Mouse (Mus musculus): ENCODE results near the gene Ndufb5. TPM values are rescaled to one million over a fixed set of nuclear protein-coding genes. Genes with fewer than 3 reads are reported as not detected.
"Not testable (repeated sequence)": the region's sequence is repeated elsewhere in the genome, so short reads cannot be mapped to it uniquely, and the experiment has no call there.

Ndufb5 gene
- polyA plus RNA-seq, 1 experiment: 137 TPM

GRCm38 (mm10) chr3:32704632-32705031 is 32.2 kb upstream of the Ndufb5 start:
- not testable (repeated sequence) for H3ac ChIP-seq (ENCODE audit: control insufficient read depth, insufficient read length, low read depth); H3K27me3 ChIP-seq (ENCODE audit: control insufficient read depth, insufficient read depth, insufficient read length)

DNA sequence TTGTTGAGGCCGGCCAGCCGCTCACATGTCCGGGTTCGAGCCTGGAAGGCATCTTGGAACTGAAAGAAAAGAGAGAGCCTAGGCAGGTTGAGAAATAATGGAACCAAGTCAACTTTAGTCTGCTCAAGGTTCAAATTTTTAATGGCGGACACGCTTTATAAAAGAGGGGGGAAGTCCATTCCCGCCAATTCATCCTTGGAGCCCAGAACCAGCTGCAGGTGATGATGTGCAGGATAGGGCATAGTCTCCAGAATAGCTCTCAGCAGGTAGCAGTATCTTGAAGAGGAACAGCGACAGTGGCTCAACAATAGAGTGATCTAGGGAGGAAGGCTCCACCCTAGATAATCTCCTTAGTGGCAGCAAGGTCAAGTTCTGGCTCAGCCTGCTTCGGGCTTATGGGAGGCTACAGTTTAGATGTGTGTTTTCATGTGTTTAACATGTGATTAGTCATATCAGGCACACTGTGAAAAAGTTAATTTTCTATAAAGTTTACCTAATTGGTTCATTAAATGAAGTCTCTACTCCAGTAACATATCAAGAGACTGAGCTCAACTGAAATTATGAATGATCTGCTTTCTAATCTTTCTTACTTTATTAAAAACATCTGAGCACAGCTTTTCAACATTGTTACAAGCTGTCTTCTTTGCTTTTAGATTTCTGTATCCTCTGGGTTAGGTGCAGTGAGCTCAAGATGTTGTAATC is 31.0 kb upstream of the Ndufb5 start, which contains the start of gene Actl6a:
Gene Actl6a, plus strand, starts transcription at position 652 of the 702 bp plus-strand sequence.
- H3K79me3 ChIP-seq (ENCODE audit: low read depth): peaks cover 17% of the 10 kb centered on the region
- not testable (repeated sequence) for H3K27me3 ChIP-seq (ENCODE audit: control insufficient read depth, insufficient read depth, insufficient read length); H3ac ChIP-seq (ENCODE audit: control insufficient read depth, insufficient read length, low read depth); H3K36me3 ChIP-seq (ENCODE audit: control insufficient read depth, insufficient read depth); H3K4me3 ChIP-seq (ENCODE audit: insufficient read depth, poor library complexity, severe bottlenecking)
- H3K79me2 ChIP-seq (ENCODE audit: control insufficient read depth, insufficient read depth): peaks cover 21% of the 10 kb centered on the region

More at GRCm38 (mm10) chr3:32704632-32705031, 32.2 kb upstream of the Ndufb5 start:
- not testable (repeated sequence) for H3K36me3 ChIP-seq (ENCODE audit: control insufficient read depth, insufficient read depth); H3K4me3 ChIP-seq (ENCODE audit: insufficient read depth, poor library complexity, severe bottlenecking); H3K79me2 ChIP-seq (ENCODE audit: control insufficient read depth, insufficient read depth); H3K79me3 ChIP-seq (ENCODE audit: low read depth)
- TF ChIP-seq MYOD1 (IDR thresholded peaks at IDR 0.05; ENCODE audit: control insufficient read depth, insufficient read length, low read depth): peak; percentile 78

DNA sequence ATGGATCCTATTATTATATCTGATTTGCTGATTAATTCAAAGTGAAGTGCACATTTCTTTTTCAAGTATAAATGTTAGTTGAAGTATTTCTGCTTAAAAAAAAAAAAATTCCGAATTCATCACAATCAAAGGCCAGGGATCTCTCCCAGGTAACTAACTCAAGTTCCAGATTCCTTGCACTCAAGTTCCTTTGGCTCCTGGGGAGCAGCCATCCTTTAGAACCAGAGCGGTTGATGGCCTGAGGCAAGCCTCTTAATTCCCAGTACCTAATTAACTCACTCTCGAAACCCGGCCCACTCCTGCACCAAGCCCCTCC is 28.8 kb upstream of the Ndufb5 start:
- Histone ChIP-seq H3ac (ENCODE audit: control insufficient read depth, insufficient read length, low read depth) (no peak overlapping the region), H3K36me3 (ENCODE audit: control insufficient read depth, insufficient read depth) (peaks cover 22% of the 10 kb centered on the region), H3K27me3 (ENCODE audit: control insufficient read depth, insufficient read depth, insufficient read length) (no peaks in the 10 kb centered on the region), H3K79me2 (ENCODE audit: control insufficient read depth, insufficient read depth) (peaks cover 44% of the 10 kb centered on the region), H3K79me3 (ENCODE audit: low read depth) (peaks cover 35% of the 10 kb centered on the region), H3K4me3 (ENCODE audit: insufficient read depth, poor library complexity, severe bottlenecking) (peak overlapping the region; percentile 21)
- TF ChIP-seq CTCF (IDR thresholded peaks at IDR 0.05; ENCODE audit: control insufficient read depth, insufficient read depth, insufficient read length) (no peak), MAX (IDR thresholded peaks at IDR 0.05) (no peak), FOSL1 (IDR thresholded peaks at IDR 0.05; ENCODE audit: insufficient read depth, low read length, poor library complexity, severe bottlenecking) (no peak), USF1 (IDR thresholded peaks at IDR 0.05; ENCODE audit: low read depth) (no peak), CEBPB (IDR thresholded peaks at IDR 0.05; ENCODE audit: low read depth) (no peak), MYOD1 (IDR thresholded peaks at IDR 0.05; ENCODE audit: control insufficient read depth, insufficient read length, low read depth) (no peak), MYOG (IDR thresholded peaks at IDR 0.05; ENCODE audit: control insufficient read depth, extremely low read depth, insufficient read length) (no peak)

DNA sequence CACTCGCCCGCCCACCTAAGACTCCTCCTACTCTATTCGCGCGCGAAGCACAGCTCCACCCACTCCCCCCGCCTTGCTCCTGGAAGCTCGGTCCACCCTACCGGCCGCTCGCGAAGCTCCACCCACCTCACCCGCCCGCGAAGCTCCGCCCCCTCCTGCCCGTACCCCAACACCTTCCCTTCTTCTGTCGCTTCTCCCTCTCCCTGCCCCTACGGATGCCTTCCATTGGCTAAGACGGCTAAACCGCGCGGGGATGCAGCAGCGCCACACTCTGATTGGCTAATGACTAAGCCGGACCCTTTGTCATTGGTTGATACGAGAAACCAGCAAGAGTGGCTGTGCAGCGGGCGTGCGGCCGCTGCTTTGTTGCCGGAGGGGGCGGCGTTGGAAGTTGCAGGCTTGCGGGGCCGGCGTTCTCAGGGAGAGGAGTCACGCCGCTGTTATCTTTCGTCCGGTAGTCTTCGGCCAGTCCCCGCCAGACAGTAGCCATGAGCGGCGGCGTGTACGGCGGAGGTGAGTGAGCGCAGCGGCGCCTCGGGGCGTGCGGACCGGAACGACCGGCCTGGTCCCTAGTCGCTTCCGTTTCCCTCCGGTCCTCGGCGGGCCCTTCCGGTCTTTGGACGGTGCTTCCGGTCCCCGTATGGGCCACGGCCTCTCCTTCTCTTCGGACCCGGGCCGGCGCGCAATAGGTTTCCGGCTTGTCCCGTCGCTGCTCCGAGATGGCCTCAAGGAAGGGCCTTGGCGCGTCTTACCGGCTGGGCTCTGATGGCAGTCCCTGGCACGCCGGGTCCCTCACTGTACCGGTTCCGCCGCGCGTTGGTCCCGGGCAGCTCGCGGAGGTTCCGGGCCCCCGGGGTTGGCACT is 28.2 kb upstream of the Ndufb5 start:
- Histone ChIP-seq H3K36me3 (ENCODE audit: control insufficient read depth, insufficient read depth) (peaks cover 28% of the 10 kb centered on the region), H3K4me3 (ENCODE audit: insufficient read depth, poor library complexity, severe bottlenecking) (peak overlapping the region; percentile 87), H3ac (ENCODE audit: control insufficient read depth, insufficient read length, low read depth) (peak overlapping the region; percentile 84), H3K27me3 (ENCODE audit: control insufficient read depth, insufficient read depth, insufficient read length) (no peaks in the 10 kb centered on the region), H3K79me3 (ENCODE audit: low read depth) (peaks cover 38% of the 10 kb centered on the region), H3K79me2 (ENCODE audit: control insufficient read depth, insufficient read depth) (peaks cover 49% of the 10 kb centered on the region)
- TF ChIP-seq USF1 (IDR thresholded peaks at IDR 0.05; ENCODE audit: low read depth) (no peak), FOSL1 (IDR thresholded peaks at IDR 0.05; ENCODE audit: insufficient read depth, low read length, poor library complexity, severe bottlenecking) (no peak), MAX (IDR thresholded peaks at IDR 0.05) (no peak), CTCF (IDR thresholded peaks at IDR 0.05; ENCODE audit: control insufficient read depth, insufficient read depth, insufficient read length) (no peak), CEBPB (IDR thresholded peaks at IDR 0.05; ENCODE audit: low read depth) (no peak), MYOD1 (IDR thresholded peaks at IDR 0.05; ENCODE audit: control insufficient read depth, insufficient read length, low read depth) (no peak), MYOG (IDR thresholded peaks at IDR 0.05; ENCODE audit: control insufficient read depth, extremely low read depth, insufficient read length) (no peak)

GRCm38 (mm10) chr3:32709388-32709787 is 27.4 kb upstream of the Ndufb5 start:
- no peak for TF ChIP-seq USF1 (IDR thresholded peaks at IDR 0.05; ENCODE audit: low read depth)
- TF ChIP-seq MYOD1 (IDR thresholded peaks at IDR 0.05; ENCODE audit: control insufficient read depth, insufficient read length, low read depth): no peak
- TF ChIP-seq MAX (IDR thresholded peaks at IDR 0.05): no peak
- no peak for TF ChIP-seq CTCF (IDR thresholded peaks at IDR 0.05; ENCODE audit: control insufficient read depth, insufficient read depth, insufficient read length)
- TF ChIP-seq FOSL1 (IDR thresholded peaks at IDR 0.05; ENCODE audit: insufficient read depth, low read length, poor library complexity, severe bottlenecking): no peak
- TF ChIP-seq CEBPB (IDR thresholded peaks at IDR 0.05; ENCODE audit: low read depth): no peak
- TF ChIP-seq MYOG (IDR thresholded peaks at IDR 0.05; ENCODE audit: control insufficient read depth, extremely low read depth, insufficient read length): no peak
- H3K79me3 ChIP-seq (ENCODE audit: low read depth): peaks cover 42% of the 10 kb centered on the region

DNA sequence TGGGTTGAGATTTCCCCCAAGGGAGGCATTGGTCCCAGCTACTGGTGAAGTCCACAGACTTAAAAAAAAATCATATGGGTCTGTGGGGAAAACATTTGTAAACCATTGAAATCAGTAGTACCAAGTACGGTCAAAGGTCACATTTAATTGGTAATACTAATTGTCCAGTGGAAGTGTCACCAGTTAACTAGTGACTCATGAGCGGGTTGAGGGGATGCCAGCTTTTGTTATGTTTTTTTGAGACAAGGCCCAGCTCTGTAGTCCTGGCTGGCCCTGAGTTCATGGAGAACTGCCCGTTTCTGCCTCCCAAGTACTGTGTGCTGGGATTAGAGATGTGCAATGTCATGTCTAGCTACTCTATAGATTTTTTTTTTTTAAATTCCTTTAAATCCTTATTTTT is 23.1 kb upstream of the Ndufb5 start:
- H3K27me3 ChIP-seq (ENCODE audit: control insufficient read depth, insufficient read depth, insufficient read length): no peaks in the 10 kb centered on the region
- no peak overlapping the region for H3K4me3 ChIP-seq (ENCODE audit: insufficient read depth, poor library complexity, severe bottlenecking)
- no peak for TF ChIP-seq USF1 (IDR thresholded peaks at IDR 0.05; ENCODE audit: low read depth)
- no peak for TF ChIP-seq MAX (IDR thresholded peaks at IDR 0.05)
- TF ChIP-seq MYOD1 (IDR thresholded peaks at IDR 0.05; ENCODE audit: control insufficient read depth, insufficient read length, low read depth): no peak
- no peak for TF ChIP-seq FOSL1 (IDR thresholded peaks at IDR 0.05; ENCODE audit: insufficient read depth, low read length, poor library complexity, severe bottlenecking)
- TF ChIP-seq CEBPB (IDR thresholded peaks at IDR 0.05; ENCODE audit: low read depth): no peak
- no peak for TF ChIP-seq MYOG (IDR thresholded peaks at IDR 0.05; ENCODE audit: control insufficient read depth, extremely low read depth, insufficient read length)
- no peak for TF ChIP-seq CTCF (IDR thresholded peaks at IDR 0.05; ENCODE audit: control insufficient read depth, insufficient read depth, insufficient read length)
- H3K79me3 ChIP-seq (ENCODE audit: low read depth): peaks cover 42% of the 10 kb centered on the region
- peaks cover 57% of the 10 kb centered on the region for H3K79me2 ChIP-seq (ENCODE audit: control insufficient read depth, insufficient read depth)
- no peak overlapping the region for H3ac ChIP-seq (ENCODE audit: control insufficient read depth, insufficient read length, low read depth)
- H3K36me3 ChIP-seq (ENCODE audit: control insufficient read depth, insufficient read depth): peaks cover 74% of the 10 kb centered on the region

More at GRCm38 (mm10) chr3:32709388-32709787, 27.4 kb upstream of the Ndufb5 start:
- no peaks in the 10 kb centered on the region for H3K27me3 ChIP-seq (ENCODE audit: control insufficient read depth, insufficient read depth, insufficient read length)
- peaks cover 57% of the 10 kb centered on the region for H3K79me2 ChIP-seq (ENCODE audit: control insufficient read depth, insufficient read depth)
- H3K4me3 ChIP-seq (ENCODE audit: insufficient read depth, poor library complexity, severe bottlenecking): peak overlapping the region; percentile 87
- H3ac ChIP-seq (ENCODE audit: control insufficient read depth, insufficient read length, low read depth): peak overlapping the region; percentile 84
- H3K36me3 ChIP-seq (ENCODE audit: control insufficient read depth, insufficient read depth): peaks cover 36% of the 10 kb centered on the region

DNA sequence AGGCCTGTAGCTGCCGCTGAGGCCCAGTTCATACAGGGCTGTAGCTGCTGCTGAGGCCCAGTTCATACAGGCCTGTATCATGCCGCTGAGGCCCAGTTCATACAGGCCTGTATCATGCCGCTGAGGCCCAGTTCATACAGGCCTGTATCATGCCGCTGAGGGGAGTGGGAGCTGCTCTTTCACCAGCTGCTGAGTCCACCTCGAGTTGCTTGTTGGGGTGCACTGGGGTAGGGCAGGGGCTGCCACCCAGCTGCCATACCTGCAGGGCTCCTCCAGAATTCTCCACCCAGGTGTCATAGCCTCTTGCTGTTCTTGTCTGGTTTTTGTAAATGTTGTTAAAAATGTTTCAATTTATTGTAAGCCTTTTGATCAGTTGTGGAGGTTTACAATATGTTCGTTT is 19.4 kb upstream of the Ndufb5 start:
- not testable (repeated sequence) for H3K27me3 ChIP-seq (ENCODE audit: control insufficient read depth, insufficient read depth, insufficient read length); H3K4me3 ChIP-seq (ENCODE audit: insufficient read depth, poor library complexity, severe bottlenecking); H3ac ChIP-seq (ENCODE audit: control insufficient read depth, insufficient read length, low read depth)
- H3K79me3 ChIP-seq (ENCODE audit: low read depth): peaks cover 13% of the 10 kb centered on the region
- H3K79me2 ChIP-seq (ENCODE audit: control insufficient read depth, insufficient read depth): peaks cover 20% of the 10 kb centered on the region
- H3K36me3 ChIP-seq (ENCODE audit: control insufficient read depth, insufficient read depth): peaks cover 94% of the 10 kb centered on the region

Data from C2C12 (cell line).